Mouse (Mus musculus) heart, postnatal 14 days (tissue): ENCODE measurements around the gene Tfip11. TPM values are rescaled to one million over a fixed set of nuclear protein-coding genes. Genes with fewer than 3 reads are reported as not detected.

Experiments
- DNase-seq, 2 experiments: peaks; one replicate each; pipeline ENCODE4 v3.0.0; 2021 to 2022
- intact Hi-C: fragments of 180-260 bp; cut with DNase I; formaldehyde crosslinking; loops from one replicate; pipeline ENCODE4 v1.15.1; 2025
- total RNA-seq, 2 experiments: library from RNA; stranded (reverse); gene quantifications; 2 replicates each; pipeline ENCODE4 v1.2.3; 2021

Gene Tfip11
- total RNA-seq, 2 experiments from 2014 or later: 18.8 to 19.5 TPM

DNA sequence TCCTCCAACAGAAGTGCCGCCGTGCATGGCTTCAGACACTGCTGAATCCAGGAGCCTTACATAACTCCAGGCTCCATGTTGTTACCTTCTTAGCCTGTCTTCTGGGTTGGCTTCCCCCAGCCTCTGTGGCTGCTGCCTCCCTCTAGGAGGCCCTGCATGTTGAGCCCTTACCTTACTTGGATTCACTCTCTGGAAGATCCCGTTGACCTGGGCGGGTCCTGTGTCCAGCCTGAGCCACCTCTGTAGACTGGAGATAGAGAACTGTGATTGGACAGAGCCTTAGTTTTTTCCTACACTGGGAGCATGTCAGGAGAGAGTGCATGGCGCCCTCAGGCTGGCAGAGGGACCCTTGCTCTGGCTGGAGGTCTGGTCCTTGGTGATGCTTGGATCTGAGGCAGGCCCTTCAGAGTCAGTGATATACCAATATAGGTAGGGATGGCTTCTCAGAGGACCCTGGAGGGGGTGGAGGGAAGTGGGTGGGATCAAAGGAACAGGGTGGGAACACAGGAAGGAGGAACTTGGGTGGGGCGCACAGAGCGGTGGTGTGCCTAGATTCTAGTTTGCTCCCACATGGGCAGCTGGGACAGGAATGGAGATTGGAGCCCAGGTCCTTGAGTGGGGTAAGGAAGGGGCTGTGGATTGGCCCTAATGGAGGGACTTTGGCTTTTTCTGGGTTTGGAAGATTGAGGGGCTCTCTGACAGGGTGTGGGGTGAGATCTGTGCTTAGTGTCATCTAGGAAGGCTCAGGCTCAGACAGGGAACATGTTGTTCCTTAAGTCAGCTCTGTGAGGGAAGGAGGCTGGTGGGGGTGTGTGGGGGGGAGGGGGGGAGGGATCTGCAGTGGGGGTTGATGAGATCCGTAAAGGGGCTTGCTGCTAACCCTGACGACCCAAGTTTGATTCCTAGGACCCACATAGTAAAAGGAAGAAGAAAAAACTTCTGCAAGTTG lies 37.7 kb upstream of the Tfip11 start:
- peak in 1 of 2 experiments; percentile 52 for DNase-seq
- intact Hi-C loops: no loop called here

DNA sequence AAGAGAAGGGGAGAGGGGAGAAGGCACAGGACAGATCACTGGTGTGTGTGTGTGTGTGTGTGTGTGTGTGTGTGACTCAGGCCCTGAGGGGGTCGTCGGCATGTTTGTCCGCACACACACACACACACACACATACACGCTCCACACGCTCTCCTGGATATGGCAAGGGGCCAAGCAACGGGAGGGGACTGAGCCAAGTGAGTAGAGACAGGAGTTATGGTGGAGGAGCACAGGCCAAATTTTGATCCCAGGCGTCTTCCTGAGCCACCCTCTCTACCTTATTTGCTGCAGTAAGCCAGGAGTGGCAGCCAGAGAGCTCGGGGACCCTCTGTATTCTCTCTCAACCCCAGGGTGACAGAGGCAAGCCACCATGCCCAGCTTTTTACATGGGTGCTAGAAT lies 36.9 kb upstream of the Tfip11 start:
- DNase-seq: peak; percentile 67 to 72
- intact Hi-C loops: no loop called here

DNA sequence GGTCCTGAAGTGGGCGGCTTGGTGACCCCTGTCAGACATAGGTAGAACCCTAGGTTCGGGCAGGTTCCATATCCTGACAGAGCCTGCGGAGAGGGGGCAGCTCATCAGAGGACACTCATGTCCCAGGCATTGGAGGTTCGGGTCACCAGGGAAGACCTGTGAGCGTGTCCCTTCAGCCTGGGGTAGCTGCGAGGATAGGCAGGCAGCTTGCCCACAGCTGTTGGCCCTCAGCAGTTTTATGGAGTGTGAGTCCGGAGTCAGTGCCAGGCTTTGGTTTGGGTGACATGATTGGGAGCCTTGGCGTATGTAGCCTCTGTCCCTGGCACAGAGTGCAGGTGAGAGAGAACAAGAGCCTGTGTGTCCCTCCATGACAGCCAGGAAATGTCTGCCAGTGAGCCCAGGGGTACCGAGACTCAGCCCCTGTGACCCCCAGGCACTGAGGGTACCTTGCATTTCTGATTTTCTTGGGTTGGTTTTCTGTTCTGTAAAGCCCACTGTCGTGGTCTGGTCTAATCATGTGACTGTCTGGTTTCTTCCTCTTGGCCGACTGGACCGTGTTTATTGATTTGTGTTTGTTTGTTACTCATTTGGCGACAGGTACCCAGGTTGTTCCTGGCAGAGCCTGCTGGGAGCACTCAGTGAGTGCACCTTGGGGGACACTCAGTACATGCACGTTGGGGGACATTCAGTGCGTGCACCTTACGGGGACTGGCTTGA lies 36.2 kb upstream of the Tfip11 start:
- DNase-seq: peak; percentile 62 to 69
- intact Hi-C loops: no loop called here

DNA sequence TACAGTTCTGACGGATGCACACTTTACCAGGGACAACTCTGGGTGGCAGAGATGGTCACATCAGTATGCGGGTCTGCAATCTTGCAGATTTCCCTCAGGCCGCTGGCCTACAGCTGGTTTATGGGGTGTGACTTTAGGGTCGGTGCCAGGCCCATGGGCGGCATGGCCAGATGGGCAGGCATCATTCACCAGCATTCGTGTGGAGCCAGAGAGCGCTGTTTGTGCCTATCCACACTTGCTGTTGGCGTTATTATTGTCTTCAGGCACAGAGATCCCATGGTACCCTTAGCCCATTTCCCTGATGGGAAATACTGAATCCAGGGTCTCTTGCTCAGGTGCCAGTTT lies 35.6 kb upstream of the Tfip11 start:
- DNase-seq: no peak
- intact Hi-C loops: no loop called here

DNA sequence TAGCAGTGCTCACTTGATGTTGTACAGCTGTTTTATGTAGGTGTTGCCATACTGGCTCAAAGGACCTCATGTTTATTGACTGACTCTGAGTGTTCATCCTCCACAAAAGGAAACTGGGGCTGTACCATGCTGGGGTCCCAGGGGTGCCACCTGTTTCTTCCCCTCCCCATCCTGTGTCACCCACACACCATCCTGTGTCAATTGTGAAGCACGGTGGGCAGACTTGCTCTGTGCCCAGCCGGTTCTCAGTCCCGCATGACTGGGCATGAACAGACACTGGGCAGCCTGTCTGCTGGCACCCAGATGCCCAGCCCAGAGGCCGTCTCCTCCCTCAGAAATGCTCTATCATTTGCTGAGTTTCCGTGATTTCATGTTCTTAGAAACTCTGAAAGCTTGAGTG lies 34.3 kb upstream of the Tfip11 start:
- intact Hi-C loops: no loop called here
- no peak for DNase-seq

DNA sequence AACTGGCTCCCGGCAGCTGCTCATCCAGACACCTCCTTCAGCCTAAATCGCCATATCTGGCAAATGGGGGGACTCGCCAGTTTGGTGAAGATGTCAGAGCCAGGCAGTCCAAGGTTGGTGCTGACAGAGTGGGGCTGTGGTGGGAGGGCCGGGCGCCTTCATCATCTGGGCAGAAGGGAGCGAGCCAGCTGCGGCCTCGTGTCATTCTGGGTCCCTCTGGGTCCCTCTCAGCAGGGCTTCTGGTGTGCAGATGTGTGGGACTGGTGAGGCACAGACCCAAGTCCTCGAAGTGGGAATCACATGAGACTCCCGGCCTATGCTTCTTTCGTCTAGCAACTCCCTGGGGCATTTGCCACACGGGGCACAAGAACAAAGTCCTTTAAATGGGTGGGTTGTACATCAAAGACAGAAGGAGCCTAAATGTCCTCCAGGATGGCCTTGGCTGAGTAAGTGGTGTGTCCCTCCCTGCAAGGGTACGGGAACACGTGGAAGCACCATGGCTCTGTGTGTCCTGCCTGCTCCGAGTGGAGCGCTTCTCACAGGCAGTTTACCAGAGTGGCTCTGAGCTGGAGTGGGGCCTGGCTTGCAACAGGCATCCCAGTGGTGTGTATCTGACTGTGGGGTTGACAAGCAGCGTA lies 33.7 kb upstream of the Tfip11 start:
- intact Hi-C loops: no loop called here
- DNase-seq: no peak

DNA sequence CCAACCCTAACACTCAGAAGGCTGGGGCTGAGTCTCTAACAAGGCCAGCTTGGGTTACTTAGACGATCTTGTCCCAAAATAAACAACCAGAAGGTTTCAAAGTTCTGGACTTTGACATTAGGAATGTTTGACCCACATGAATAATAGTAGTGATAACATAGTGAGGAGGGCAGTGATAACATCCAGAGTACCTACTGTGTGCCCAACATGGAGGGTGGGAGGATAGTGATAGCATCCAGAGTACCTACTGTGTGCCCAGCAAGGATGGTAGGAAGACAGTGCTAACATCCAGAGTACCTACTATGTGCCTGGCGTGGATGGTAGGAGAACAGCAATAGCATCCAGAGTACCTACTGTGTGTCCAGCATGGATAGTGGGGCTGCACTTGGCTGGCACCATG lies 32.4 kb upstream of the Tfip11 start:
- intact Hi-C loops: no loop called here

DNA sequence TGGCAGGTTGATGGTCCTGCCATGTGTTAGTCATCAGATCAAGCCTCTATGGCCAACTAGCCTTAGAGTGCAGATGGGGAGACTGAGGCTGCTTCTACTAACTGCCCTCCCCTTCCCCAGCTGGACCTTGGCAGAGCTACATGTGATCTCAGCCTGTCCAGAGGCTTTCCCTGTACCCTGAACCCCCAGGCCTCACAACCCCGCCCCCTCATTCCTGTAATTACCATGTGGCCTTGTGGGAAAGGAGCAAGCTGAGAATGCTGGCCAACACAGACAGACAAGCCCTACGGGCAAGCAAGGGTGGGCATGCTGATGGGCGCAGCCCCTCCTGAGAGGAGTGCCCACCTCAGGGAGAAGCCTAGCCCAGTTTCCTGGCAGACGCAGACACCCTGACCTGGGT lies 31.5 kb upstream of the Tfip11 start:
- intact Hi-C loops: no loop called here
- no peak for DNase-seq

More for the DNA sequence above, 32.4 kb upstream of the Tfip11 start:
- no peak for DNase-seq

DNA sequence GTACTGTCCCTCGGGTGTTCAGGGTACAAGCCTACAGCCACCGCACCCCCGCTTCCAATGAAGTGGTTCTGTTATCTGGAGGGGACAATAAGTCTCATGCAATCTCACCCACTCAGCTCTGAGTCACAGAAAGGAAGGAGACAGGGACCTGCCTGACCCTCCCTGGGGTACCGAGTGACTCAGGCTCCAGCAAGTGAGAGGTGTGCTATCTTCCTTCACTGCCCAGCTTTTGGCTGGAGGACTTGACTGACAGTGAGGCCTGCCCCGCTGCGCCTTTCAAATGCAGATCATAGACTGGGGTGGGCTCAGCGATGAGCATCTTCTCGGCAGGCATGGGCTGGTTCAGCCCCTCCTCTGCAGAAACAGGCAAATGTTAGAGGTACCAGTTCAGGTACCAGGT lies 31.0 kb upstream of the Tfip11 start:
- DNase-seq: no peak
- intact Hi-C loops: no loop called here

DNA sequence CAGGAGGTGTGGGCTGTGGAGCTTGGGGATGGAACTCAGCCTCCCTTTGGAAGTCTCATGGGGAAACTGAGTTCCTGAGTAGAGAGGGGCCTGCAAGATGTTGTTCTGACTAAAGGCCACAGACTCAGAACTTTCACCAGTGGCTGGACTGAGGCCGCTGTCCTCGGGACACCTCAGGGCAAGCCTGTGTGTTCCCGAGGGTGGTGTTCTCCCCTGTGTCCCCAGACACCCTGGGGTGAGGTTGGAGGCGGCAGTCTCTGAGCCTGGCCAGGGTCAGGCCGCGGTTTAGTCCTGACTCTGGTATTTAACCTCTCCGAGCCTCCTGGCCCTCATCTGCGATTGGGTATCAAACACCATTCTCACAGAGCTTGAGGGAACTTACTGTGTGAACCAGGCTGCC lies 30.6 kb upstream of the Tfip11 start:
- DNase-seq: no peak
- intact Hi-C loops: no loop called here

DNA sequence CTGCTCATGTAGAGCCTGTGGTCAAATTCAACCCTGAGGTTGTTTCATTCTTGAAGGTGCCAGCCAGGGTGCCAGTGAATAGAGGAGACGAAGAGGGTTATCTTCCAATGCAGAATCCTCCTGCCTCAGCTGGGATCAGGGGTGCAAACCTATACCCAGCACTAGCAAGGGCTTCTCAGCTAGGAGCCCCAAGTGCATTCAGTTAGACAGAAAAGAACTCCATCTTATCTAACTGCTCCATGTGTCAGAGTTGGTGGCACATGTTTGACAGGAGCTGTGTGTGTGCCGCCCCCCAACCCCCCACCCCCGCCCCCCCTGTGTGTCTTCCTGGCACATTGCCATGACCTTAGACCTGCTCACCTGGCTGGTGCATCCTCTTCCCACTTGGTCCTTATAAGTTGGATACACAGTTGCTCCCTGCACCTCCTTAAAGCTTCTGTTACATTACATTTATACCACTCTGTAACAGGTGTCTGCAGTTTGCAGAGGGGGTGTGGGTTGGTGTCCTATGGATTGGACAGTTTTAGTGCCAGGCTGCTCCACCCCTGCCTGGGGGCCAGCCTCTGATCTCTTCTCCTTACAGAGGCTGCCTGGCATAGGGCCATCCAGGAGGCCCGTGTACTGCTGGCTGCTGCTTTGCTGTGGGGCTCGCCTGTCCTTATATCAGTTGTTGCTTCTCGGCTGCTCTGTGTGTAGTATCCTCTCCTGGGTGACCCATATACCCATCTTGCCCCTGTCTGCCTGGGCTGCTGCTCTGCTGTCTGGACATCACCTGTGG lies 29.6 kb upstream of the Tfip11 start:
- no peak for DNase-seq
- intact Hi-C loops: no loop called here

DNA sequence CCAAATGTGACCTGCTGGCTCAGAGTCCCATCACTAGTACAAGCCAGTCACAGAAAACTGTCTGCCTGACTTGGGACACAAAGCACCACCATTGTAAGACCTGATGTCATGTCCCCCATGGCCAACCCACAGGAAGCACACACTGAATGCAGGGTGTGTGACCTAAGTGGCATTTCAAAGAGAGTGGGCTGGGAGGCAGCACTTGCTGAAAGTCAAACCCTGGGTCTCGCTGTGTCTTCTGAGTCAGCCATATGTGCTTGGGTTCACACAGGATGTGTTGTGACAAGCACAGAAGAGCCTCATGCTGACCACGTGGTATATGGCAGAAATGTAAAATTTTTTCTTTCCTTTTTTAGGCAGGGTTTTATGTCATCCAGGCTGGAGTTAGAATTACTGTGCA lies 28.9 kb upstream of the Tfip11 start:
- DNase-seq: no peak
- intact Hi-C loops: no loop called here

DNA sequence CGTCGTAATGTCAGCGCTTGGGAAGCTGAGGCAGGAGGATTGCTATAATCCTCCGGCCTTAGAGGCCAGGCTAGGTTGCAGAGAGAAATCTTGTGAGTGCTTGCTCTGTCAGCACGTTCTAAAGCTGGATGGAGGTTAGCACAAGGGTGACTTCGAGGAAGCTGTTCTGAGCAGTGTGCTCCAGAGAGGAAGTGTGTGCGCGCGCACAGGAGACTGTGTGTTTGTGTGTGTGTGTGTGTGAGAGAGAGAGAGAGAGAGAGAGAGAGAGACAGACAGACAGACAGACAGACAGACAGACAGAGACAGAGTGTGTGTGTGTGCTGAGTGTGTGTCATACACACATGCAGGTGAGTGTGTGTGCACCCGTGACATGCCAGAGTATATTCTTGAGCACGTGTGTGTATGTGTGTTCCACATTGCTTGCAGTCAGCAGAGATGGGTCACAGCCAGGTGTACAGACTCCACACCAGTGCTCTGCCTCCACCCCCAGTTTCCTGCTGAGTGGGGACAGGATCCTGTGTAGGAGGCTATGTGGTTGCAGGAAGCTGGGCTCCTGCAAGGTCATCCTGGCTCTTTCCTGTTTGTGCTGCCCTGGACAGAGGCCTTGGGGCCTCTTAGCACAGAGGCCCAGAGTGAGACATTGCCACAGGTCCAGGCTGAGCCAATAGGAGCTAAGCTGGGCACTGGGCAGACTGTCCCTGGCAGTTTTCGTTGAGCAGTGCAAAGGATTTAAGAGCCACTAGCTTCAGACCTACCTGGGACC lies 27.8 kb upstream of the Tfip11 start:
- intact Hi-C loops: no loop called here
- DNase-seq: peak; percentile 55 to 64

DNA sequence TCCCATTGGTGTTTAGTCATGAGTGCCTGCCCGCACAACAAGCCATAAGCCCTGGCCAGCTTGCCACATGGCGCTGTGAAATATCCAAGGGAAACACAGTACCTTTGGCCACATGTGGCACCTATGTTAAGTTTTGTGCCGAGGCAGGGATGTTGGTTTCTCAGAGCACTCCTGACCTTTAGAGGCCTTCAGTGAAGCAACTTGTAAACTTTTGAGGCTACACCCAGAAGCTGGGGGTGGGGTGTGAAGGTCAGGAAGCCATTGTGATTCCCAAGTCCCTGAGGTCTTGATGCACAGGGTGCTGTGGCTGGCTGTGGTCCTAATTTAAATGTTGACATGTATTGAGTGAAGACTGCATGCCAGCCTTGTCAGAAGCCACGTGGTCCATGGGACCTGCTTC lies 26.8 kb upstream of the Tfip11 start:
- intact Hi-C loops: no loop called here
- no peak for DNase-seq

DNA sequence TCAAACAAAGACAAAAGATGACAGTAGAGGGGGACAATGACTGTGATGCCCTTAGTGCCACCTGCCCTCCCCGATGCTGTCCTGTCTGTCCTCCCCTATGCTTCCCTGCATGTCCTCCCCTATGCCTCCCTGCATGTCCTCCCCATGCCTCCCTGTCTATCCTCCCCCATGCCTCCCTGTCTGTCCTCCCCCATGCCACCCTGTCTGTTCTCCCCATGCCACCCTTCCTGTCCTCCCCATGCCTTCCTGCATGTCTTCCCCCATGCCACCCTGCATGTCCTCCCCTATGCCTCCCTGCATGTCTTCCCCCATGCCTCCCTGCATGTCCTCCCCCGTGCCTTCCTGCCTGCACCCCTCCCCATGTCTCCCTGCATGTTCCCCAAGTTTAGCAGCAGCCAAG lies 26.0 kb upstream of the Tfip11 start:
- no peak for DNase-seq
- intact Hi-C loops: loop anchor here (2.0 kb wide), 1 partner anchor 17 kb away; no protein-coding TSS in a partner anchor

DNA sequence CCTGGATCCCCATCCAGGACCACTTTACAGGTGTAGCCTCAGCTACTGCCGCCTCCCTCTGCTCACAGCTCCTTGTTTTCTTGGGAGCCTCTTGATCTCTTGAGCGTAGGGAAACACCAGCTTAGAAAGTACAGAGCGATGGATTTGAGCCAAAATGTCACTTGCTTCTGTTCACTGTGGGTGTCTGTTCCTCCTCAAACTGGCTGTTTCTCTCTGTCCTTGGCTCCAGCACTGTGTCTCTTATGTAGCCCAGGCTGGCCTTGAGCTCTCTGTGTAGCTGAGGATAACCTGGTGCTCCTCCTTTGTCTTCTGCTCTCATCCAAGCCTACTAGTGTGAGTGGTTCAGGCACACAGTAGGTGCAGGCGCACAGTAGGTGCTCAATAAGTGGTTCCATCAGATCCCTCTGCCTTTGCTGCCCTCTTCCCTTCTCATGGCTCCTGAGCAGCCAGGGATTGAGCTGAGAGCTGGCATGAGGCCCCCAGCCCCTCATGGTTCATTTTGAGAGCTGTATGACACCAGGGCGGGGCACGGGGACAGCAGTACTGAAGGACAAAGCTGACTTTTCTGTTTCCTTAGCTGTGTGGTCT lies 25.3 kb upstream of the Tfip11 start:
- intact Hi-C loops: loop anchor here (2.0 kb wide), 1 partner anchor 18 kb away; no protein-coding TSS in a partner anchor
- no peak for DNase-seq

DNA sequence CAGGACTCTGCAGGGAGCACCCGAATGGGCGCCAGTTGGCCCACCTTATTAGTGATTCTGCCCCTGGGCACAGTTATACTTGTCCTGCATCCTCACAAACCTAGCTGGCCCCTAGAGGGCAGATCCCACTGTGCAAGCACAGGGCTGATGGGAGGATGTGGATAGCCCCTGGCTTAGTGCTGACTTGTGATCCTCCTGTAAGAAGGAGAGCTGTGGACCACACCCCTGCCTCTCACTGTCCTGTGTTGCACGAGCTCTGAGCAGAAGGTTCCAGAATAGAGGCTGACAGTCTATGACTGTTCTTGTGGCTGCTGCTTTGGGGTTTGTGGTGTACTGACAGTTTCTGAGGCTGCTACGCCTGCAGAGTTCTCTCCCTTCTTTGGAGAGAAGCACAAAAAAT lies 24.5 kb upstream of the Tfip11 start:
- no peak for DNase-seq

DNA sequence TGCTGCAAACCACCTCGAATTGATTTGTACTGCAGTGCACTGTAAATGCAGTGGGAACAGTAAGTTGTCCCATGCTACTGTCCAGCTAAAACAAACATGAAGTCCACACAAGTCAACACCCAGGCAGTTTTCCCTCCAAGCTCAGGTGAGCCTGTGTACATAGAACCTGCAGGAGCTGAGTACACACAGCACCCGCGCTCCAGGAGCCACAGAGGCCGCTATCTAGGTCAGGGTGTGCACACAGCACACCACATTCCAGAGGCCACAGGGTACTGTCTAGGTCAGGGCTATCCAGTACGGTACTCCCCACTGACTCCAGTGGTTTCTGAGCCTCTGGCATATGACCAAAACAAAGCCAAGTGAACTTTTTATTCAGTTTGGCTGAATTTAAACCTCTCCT lies 23.8 kb upstream of the Tfip11 start:
- no peak for DNase-seq
- intact Hi-C loops: no loop called here

More for the DNA sequence above, 24.5 kb upstream of the Tfip11 start:
- intact Hi-C loops: loop anchor here (2.0 kb wide), 1 partner anchor 19 kb away; no protein-coding TSS in a partner anchor

DNA sequence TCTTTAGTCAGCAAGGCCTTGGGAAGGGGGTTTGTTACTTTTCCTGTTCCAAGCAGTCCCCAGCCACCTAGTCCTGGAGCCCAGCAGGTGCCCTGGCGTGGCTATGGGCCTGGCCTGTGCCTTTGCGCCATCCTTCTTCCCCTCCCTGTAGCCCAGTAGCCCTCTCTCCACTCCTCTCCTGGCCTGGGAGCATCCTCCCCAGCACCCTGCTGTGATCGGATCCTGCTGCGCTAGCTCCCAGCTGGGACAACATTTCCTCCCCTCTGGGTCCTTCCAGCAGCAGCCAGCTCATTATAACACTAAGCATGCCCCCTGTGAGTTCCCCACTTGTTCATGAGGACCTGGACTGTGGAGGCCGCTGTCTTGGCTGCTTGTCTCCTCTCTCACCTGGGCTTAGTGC lies 20.3 kb upstream of the Tfip11 start:
- no peak for DNase-seq
- intact Hi-C loops: no loop called here
